Mouse (Mus musculus) heart, adult 2 months (tissue): ENCODE data around the gene Zc3h13. TPM values are rescaled to one million over a fixed set of nuclear protein-coding genes. Genes with fewer than 3 reads are reported as not detected.
A peak's percentile ranks its signal among the peaks of the same experiment; 100 is the strongest.

Source experiments
- DNase-seq, 2 experiments: peaks; one replicate each; pipeline ENCODE4 v3.0.0; 2021
- H3K27ac ChIP-seq: fragments of 200-600 bp; 2 replicates; pipeline ENCODE4 v1.8.1; 2022
- H3K27me3 ChIP-seq: fragments of 200-500 bp; 2 replicates; pipeline ENCODE4 v1.6.1; 2012; ENCODE audit warnings: mild to moderate bottlenecking, low read length, inconsistent platforms, mixed read lengths; ENCODE audit not compliant: control insufficient read depth, insufficient read depth
- H3K36me3 ChIP-seq: fragments of 200-500 bp; 2 replicates; pipeline ENCODE4 v1.6.1; 2012; ENCODE audit warnings: low read length, inconsistent platforms; ENCODE audit not compliant: control insufficient read depth, insufficient read depth
- H3K4me1 ChIP-seq: fragments of 200-500 bp; 2 replicates; pipeline ENCODE4 v1.6.1; 2011; ENCODE audit warnings: low read length; ENCODE audit not compliant: control insufficient read depth, insufficient read depth
- H3K4me3 ChIP-seq: fragments of 200-600 bp; 2 replicates; pipeline ENCODE4 v1.8.1; 2022
- H3K79me2 ChIP-seq: fragments of 200-500 bp; replicated peaks from 2 replicates; pipeline ENCODE4 v1.6.1; 2012; ENCODE audit warnings: mild to moderate bottlenecking, inconsistent platforms, low read length, moderate library complexity, mixed read lengths; ENCODE audit not compliant: control insufficient read depth, insufficient read depth
- H3K9ac ChIP-seq: fragments of 200-500 bp; 2 replicates; pipeline ENCODE4 v1.6.1; 2012; ENCODE audit warnings: low read depth, mild to moderate bottlenecking, control low read depth, inconsistent platforms, low read length, mixed read lengths
- CTCF ChIP-seq: fragments of 200-600 bp; IDR thresholded peaks from 2 replicates; pipeline ENCODE4 v1.8.1; 2022; ENCODE audit warnings: antibody characterized with exemption, mild to moderate bottlenecking, moderate library complexity
- EP300 ChIP-seq: fragments of 200-500 bp; IDR thresholded peaks from 2 replicates; pipeline ENCODE4 v1.6.1; 2011; ENCODE audit warnings: low read depth, low read length, control low read depth; ENCODE audit not compliant: insufficient read depth
- POLR2A ChIP-seq: fragments of 200-500 bp; IDR thresholded peaks from 2 replicates; pipeline ENCODE4 v1.6.1; 2011; ENCODE audit warnings: mild to moderate bottlenecking, low read depth, low read length, control low read depth; ENCODE audit not compliant: insufficient read depth
- WGBS: fragments of 180-500 bp; shearing (Covaris S2); methylation state at CpG from one replicate; pipeline ENCODE4 v1.1.7; 2018; 5-methylcytosine and 5-hydroxymethylcytosine counted together
- intact Hi-C: fragments of 180-260 bp; cut with DNase I; formaldehyde crosslinking; loops from one replicate; pipeline ENCODE4 v1.15.1; 2025
- polyA plus RNA-seq: library from polyadenylated mRNA; depleted of rRNA; stranded (reverse); fragments of >200 nt; gene quantifications from 2 replicates; pipeline ENCODE4 v1.2.3, GENCODE M21; 2012
- total RNA-seq, 2 experiments: library from RNA; stranded (reverse); gene quantifications; 2 replicates each; pipeline ENCODE4 v1.2.3; 2021

Gene Zc3h13
- total and polyA plus RNA-seq, 3 experiments: 5.2 to 26.2 (median 24.9) TPM

DNA sequence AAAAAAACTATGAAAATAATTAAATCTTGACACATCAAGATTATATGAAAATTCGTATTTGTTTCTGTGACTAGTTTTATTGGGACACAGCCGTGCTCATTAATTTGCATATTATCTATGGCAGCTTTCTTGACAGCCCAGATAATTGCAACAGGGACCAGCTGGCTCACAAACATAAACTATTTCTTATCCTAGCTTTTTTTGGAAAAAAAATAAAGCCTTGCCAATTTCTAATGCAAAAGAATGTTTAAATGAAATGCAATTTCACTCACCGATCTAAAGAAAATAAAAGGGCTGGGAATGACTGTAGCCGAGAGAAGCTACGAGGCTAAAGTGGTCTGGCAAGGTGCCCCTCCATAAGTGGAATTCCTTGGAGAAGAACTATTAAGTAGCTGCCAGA is 3.8 kb upstream of the Zc3h13 start:
- TF ChIP-seq CTCF (no peak), POLR2A (no peak), EP300 (no peak)
- intact Hi-C loops: no loop called here
- WGBS: 35% methylated on average over 5 of the region's 5 CpGs

DNA sequence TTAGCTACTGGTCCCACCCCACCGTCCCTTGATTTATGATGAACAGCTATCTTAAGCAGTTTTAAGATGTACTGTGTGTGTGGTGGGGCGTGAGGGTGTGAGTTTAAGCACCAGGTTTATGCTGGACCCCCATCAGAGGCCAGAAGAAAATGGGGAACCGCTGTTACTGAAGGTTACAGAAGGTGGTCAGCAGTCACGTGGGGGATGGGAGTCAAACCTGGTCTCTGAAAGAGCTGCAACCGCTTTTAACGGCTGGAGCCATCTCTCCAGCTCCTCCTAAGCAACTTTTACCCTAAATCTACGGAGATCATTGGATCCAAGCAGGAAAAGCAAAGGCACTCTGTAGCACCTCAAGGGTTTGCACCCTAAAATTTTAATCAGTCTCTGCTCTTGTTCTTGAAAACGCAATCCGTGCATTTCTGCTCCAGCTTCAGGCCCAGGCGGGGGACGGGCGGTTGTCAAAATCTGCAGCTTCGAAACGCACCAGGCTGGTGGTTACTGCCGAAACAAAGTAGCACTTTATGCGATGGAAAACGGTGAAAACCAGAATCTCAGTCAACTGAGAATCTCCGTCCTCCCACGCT is 472 bp upstream of the Zc3h13 start:
- no peak for DNase-seq
- TF ChIP-seq POLR2A (no peak), CTCF (no peak), EP300 (no peak)
- 6% methylated on average over 19 of the region's 19 CpGs for WGBS
- peaks cover 4% of the 10 kb centered on the region for H3K79me2 ChIP-seq
- peaks cover 3% of the 10 kb centered on the region; the same call in 1 of the 2 replicates for H3K4me1 ChIP-seq
- H3K4me3 ChIP-seq: peak overlapping the region; percentile 90
- H3K27ac ChIP-seq: peak overlapping the region; percentile 82
- intact Hi-C loops: no loop called here
- H3K36me3 ChIP-seq: peaks cover 3% of the 10 kb centered on the region
- H3K27me3 ChIP-seq: no peaks in the 10 kb centered on the region
- peak overlapping the region; percentile 72 for H3K9ac ChIP-seq

More for the DNA sequence above, 3.8 kb upstream of the Zc3h13 start:
- H3K4me3 ChIP-seq: no peak overlapping the region
- DNase-seq: no peak
- no peaks in the 10 kb centered on the region for H3K27me3 ChIP-seq
- H3K4me1 ChIP-seq: peaks cover 1% of the 10 kb centered on the region; the same call in 1 of the 2 replicates
- H3K79me2 ChIP-seq: no peaks in the 10 kb centered on the region; the same call in 1 of the 2 replicates
- peaks cover 1% of the 10 kb centered on the region for H3K36me3 ChIP-seq
- no peak overlapping the region for H3K27ac ChIP-seq
- no peak overlapping the region for H3K9ac ChIP-seq

DNA sequence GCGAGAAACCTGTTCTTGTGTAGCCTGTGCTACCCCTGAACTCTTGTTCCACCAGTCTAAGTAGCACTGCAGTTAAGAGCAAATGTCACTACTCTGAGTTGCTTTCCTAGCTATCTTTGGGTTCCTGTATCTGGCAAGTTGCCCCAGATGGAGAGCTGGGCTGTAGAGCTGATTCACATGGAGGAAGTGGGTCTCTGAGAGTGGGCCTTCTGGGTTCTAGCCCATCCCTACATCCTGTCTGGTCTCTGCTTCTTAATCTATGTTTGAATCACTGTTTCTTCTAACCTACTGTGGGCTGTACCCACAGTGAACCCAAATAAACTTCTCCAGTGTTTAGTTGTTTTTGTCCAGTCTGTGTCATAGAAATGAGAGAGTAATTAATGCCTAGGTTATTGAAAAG is 16.9 kb downstream of the Zc3h13 start:
- no peak for DNase-seq
- WGBS: 87% methylated on average over 1 of the region's 1 CpGs
- Histone ChIP-seq H3K27ac (no peak overlapping the region), H3K9ac (no peak overlapping the region), H3K27me3 (no peaks in the 10 kb centered on the region), H3K4me1 (no peaks in the 10 kb centered on the region), H3K79me2 (peaks cover 2% of the 10 kb centered on the region; the same call in 1 of the 2 replicates), H3K36me3 (peaks cover 3% of the 10 kb centered on the region), H3K4me3 (no peak overlapping the region)
- TF ChIP-seq EP300: no peak
- no peak for TF ChIP-seq POLR2A
- no peak for TF ChIP-seq CTCF
- intact Hi-C loops: no loop called here

DNA sequence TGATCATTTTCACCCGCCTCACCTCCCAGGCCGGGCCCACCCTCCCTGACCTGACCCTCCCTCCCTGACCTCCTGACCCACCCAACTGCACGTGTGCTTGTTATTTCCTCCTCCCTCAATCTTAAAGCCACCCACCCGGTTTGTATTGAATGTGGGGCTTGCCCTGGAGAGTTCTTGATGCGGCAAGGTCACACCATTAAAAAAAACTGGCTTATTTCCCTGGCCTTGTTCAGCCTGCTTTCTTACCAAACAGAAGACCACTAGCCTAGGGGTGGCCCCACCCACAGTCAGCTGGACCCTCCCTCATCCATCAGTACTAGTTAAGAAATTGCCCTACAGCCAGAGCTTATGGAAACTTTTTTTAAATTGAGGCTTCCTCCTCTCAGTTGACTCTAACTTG is 19.6 kb downstream of the Zc3h13 start:
- peaks cover 3% of the 10 kb centered on the region for H3K36me3 ChIP-seq
- H3K79me2 ChIP-seq: no peaks in the 10 kb centered on the region
- WGBS: 58% methylated on average over 5 of the region's 5 CpGs
- intact Hi-C loops: no loop called here
- no peak overlapping the region for H3K9ac ChIP-seq
- H3K27ac ChIP-seq: no peak overlapping the region
- no peaks in the 10 kb centered on the region for H3K27me3 ChIP-seq
- DNase-seq: no peak
- no peak overlapping the region for H3K4me3 ChIP-seq
- TF ChIP-seq POLR2A: no peak
- TF ChIP-seq CTCF: no peak
- no peak for TF ChIP-seq EP300
- H3K4me1 ChIP-seq: no peaks in the 10 kb centered on the region

DNA sequence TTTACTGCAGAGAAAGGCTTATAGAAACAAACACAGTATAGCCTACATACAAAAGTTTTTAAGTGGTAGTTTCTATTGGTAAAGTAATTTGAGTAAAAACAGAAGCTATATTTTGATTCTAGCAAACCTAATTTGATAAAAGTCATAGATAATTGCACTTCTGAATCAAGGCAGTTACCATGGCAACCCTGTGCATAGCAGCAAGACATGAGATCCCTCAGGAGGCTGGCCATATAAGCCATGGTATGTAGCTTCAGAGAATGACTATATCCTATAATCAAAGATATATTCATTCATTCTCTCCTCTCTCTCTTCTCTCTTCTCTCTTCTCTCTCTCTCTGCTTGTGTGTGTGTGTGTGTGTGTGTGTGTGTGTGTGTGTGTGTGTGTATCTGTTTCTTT is 23.7 kb downstream of the Zc3h13 start:
- Histone ChIP-seq H3K27ac (no peak overlapping the region), H3K36me3 (no peaks in the 10 kb centered on the region), H3K4me1 (no peaks in the 10 kb centered on the region), H3K79me2 (no peaks in the 10 kb centered on the region), H3K9ac (no peak overlapping the region), H3K27me3 (no peaks in the 10 kb centered on the region), H3K4me3 (no peak overlapping the region)
- TF ChIP-seq CTCF: no peak
- no peak for TF ChIP-seq EP300
- no peak for TF ChIP-seq POLR2A
- no peak for DNase-seq
- intact Hi-C loops: no loop called here

DNA sequence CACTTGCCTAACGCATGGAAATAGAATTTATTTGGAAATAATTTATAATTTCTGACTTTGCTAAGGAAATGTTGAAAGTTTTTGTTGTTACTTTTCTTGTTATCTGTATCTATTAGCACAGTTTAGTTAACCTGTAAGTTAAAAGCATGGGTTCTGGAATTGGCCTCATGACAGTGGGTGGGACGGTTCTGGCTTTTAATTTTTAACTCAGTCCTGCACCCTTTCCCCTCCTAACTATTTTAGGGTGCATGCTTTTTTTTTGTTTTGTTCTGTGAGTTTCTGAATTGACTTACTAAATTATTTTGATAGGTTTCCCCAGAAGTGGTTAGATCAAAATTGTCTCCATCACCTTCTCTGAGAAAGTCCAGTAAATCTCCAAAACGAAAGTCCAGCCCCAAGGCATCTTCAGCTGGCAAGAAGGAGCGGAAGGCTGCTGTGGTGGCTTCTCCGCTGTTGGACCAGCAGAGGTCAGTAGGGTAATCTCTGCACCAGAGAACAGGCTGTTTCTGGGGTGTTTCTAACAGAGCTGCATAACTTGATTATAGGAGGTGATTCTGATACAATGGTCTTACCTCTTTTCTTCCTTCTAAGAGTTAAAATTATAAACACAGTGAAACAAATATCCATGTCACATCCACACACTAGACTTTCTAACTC is 25.3 kb downstream of the Zc3h13 start:
- no peaks in the 10 kb centered on the region for H3K36me3 ChIP-seq
- no peak overlapping the region for H3K4me3 ChIP-seq
- H3K27me3 ChIP-seq: no peaks in the 10 kb centered on the region
- H3K27ac ChIP-seq: no peak overlapping the region
- H3K4me1 ChIP-seq: no peaks in the 10 kb centered on the region
- WGBS: 76% methylated on average over 5 of the region's 5 CpGs
- H3K9ac ChIP-seq: no peak overlapping the region
- intact Hi-C loops: no loop called here
- DNase-seq: no peak
- TF ChIP-seq CTCF (peak; percentile 32), EP300 (no peak)
- no peaks in the 10 kb centered on the region for H3K79me2 ChIP-seq
